ENCODE assay signal across 33 mouse cellular contexts in the genomic region with DNA sequence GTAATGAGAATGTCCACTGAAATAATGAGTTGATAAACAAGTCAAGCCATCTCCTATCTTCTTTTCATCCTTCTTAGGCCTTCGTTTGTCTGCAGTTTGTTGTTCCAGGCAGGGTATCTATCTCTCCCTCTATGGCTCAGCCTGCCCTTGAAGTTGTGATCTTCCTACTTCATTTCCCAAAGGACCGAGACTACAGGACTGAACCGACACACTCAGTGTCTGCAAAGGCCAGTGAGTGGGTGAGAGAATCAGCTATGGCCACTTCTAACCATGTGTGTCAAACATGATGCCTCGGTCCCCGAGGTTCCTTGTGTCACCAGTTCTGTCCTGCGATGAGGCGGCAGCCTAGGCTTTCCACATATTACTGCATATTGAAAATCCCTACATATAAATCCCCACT.
"Had no signal": no experiment of that assay in that cellular context is flagged by ENCODE, and none has a peak within 500 bp of the region (broad histone marks: within the 10 kb centered on the region; RNA-seq: fewer than 3 reads in every experiment).

No protein-coding gene starts in this region.

- H3K9ac ChIP-seq: heart, embryonic 12.5 days; heart, embryonic 13.5 days; heart, embryonic 15.5 days; hindbrain, embryonic 12.5 days; hindbrain, embryonic 13.5 days; hindbrain, embryonic 14.5 days; hindbrain, embryonic 15.5 days; intestine, embryonic 15.5 days; kidney, embryonic 15.5 days had no signal

- DNase-seq: heart, postnatal 14 days; heart, postnatal 36 days; heart, postnatal 4 days; kidney, adult 11 months; kidney, adult 18-20 months; kidney, adult 2 months; kidney, adult 8-10 months; kidney, adult 9 months; kidney, postnatal 10 days; kidney, postnatal 14 days; kidney, postnatal 25 days; kidney, postnatal 36 days; kidney, postnatal 4 days; layer of hippocampus, adult 9-11 months; layer of hippocampus, postnatal 36 days had no signal

- H3K4me1 ChIP-seq: hindbrain, embryonic 10.5 days; hindbrain, embryonic 12.5 days; hindbrain, embryonic 13.5 days; hindbrain, embryonic 15.5 days; intestine, embryonic 15.5 days; kidney, embryonic 15.5 days had no signal

- ATAC-seq: hindbrain, embryonic 16.5 days; hindbrain, postnatal 0 days; inflammation-experienced regulatory T-cells, adult 6 months; intestine, embryonic 15.5 days; intestine, embryonic 16.5 days; intestine, postnatal 0 days had no signal

- H3K27ac ChIP-seq: heart, embryonic 13.5 days; heart, embryonic 15.5 days; hindbrain, embryonic 10.5 days; hindbrain, embryonic 12.5 days; hindbrain, embryonic 13.5 days; hindbrain, embryonic 14.5 days; hindbrain, embryonic 15.5 days; hindbrain, postnatal 0 days; intestine, embryonic 15.5 days; kidney, embryonic 15.5 days; kidney, postnatal 0 days; layer of hippocampus, adult 2 months had no signal

- H3K9me3 ChIP-seq: heart, embryonic 12.5 days; heart, embryonic 13.5 days; heart, embryonic 15.5 days; hindbrain, embryonic 10.5 days; hindbrain, embryonic 12.5 days; hindbrain, embryonic 13.5 days; hindbrain, embryonic 15.5 days; intestine, embryonic 15.5 days; kidney, embryonic 15.5 days had no signal

- H3K27me3 ChIP-seq: heart, embryonic 12.5 days; heart, embryonic 13.5 days; heart, embryonic 15.5 days; hindbrain, embryonic 12.5 days; hindbrain, embryonic 13.5 days; hindbrain, embryonic 15.5 days; intestine, embryonic 15.5 days; kidney, embryonic 15.5 days had no signal

- H3K4me2 ChIP-seq: heart, embryonic 11.5 days; heart, embryonic 12.5 days; heart, embryonic 13.5 days; heart, embryonic 15.5 days; hindbrain, embryonic 12.5 days; hindbrain, embryonic 13.5 days; hindbrain, embryonic 14.5 days; hindbrain, embryonic 15.5 days; intestine, embryonic 15.5 days; kidney, embryonic 15.5 days had no signal

- H3K4me3 ChIP-seq: heart, embryonic 12.5 days; heart, embryonic 13.5 days; heart, embryonic 15.5 days; hindbrain, embryonic 10.5 days; hindbrain, embryonic 12.5 days; hindbrain, embryonic 13.5 days; hindbrain, embryonic 15.5 days; intestine, embryonic 15.5 days; kidney, embryonic 15.5 days; layer of hippocampus, adult 2 months had no signal
